Mouse (Mus musculus): ENCODE measurements at regions not wholly inside any gene's neighbourhood (a gene's known extent, or its start where the extent isn't known, plus 50 kb on each side); places are given as distances from the start of the nearest gene placed in this dataset.

DNA sequence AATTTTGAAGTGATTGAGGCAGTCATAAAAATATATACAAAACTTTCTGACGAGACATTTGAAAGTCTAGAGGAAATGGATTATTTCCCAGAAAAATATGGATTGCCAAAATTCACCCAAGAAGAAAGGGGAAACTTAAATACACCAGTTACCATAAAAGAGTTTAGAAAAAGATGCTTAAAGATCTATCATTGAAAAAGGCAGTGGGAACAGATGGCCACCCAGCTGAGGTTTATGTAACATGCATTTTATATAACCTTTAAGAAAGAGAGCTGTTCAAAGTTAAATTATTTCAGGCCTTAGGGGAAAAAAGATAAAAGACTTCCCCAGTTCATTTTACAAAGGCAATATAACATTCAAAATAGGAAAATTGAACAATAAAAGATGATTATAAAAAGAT lies 369.0 kb upstream of the Klf6 start:
- 53% methylated on average over 1 of the region's 1 CpGs for WGBS
- Histone ChIP-seq H3K27me3 (no peaks in the 10 kb centered on the region), H3K9ac (replicated peaks) (no peak overlapping the region), H3K9me3 (no peaks in the 10 kb centered on the region), H3K4me3 (replicated peaks) (no peak overlapping the region), H3K27ac (no peak overlapping the region), H3K4me1 (replicated peaks) (no peaks in the 10 kb centered on the region), H3K36me3 (no peaks in the 10 kb centered on the region), H3K4me2 (no peak overlapping the region)
- no peak for ATAC-seq (ENCODE audit: insufficient number of reproducible peaks, insufficient read depth, low FRiP score, low TSS enrichment, low read depth)

DNA sequence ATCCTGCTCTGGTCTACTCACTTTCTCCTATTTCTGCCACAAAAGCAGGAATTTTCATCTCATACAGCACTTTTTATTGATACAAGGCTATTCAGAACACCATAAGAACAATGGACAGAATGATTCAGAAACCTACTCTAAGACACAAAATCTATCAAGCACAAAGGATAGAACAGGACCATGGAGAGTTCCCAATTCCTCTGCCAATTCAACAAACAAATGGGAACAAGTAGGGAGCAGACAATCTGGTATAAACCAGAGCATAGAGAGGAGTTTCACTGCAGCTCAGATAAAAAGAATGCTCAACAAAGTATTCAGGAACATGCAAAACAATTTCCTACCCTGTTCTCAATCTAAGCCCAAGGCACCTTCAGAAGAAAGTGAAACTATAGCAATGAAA lies 363.7 kb upstream of the Klf6 start:
- Histone ChIP-seq H3K4me1 (replicated peaks) (no peaks in the 10 kb centered on the region), H3K27ac (no peak overlapping the region), H3K4me2 (no peak overlapping the region), H3K36me3 (no peaks in the 10 kb centered on the region), H3K9ac (replicated peaks) (no peak overlapping the region), H3K27me3 (no peaks in the 10 kb centered on the region), H3K4me3 (replicated peaks) (no peak overlapping the region), H3K9me3 (no peaks in the 10 kb centered on the region)
- ATAC-seq (ENCODE audit: insufficient number of reproducible peaks, insufficient read depth, low FRiP score, low TSS enrichment, low read depth), result no peak

DNA sequence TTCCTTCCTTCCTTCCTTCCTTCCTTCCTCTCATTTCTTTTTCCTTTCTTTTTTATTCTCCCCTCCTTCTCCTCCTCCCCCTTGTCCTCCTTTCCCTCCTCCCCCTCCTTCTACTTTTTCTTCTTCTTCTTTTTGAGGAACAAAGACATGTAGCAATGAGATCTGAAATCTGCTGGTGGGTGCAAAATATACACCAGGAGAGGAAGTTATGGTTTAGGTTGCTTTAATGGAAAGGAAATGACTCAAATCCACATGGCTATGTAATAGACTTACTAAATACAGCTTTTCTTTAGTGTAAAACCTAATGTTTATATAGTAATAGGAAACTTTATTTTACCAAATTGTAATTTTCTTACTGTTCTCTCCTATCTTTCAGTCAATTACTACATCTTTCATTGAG lies 349.5 kb upstream of the Klf6 start:
- H3K9ac ChIP-seq (replicated peaks), result no peak overlapping the region
- H3K27ac ChIP-seq, result no peak overlapping the region
- no peak for ATAC-seq (ENCODE audit: insufficient number of reproducible peaks, insufficient read depth, low FRiP score, low TSS enrichment, low read depth)
- no peak overlapping the region for H3K4me2 ChIP-seq
- H3K4me1 ChIP-seq (replicated peaks), result no peaks in the 10 kb centered on the region
- no peaks in the 10 kb centered on the region for H3K9me3 ChIP-seq
- no peaks in the 10 kb centered on the region for H3K36me3 ChIP-seq
- no peaks in the 10 kb centered on the region for H3K27me3 ChIP-seq
- H3K4me3 ChIP-seq (replicated peaks), result no peak overlapping the region

DNA sequence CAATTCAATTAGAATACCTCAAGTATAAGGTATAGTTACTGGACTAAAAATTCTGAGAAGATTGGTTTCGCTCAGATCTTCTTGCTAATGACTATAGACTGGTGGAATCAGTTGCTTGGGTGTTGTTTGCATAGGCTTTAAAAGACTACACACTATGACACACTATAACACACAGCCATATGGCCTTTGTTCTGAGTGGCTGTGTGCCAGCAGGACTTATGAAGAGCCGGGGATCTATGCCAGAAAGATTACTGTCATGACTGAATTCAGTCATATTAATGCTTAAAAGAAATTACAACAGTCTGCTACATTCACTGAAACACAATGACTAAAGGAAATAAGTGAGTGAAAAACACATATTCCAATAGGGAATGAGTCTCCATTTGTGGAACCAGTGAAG lies 345.7 kb upstream of the Klf6 start:
- Histone ChIP-seq H3K27me3 (no peaks in the 10 kb centered on the region), H3K27ac (no peak overlapping the region), H3K9ac (replicated peaks) (no peak overlapping the region), H3K4me1 (replicated peaks) (no peaks in the 10 kb centered on the region), H3K4me2 (no peak overlapping the region), H3K9me3 (no peaks in the 10 kb centered on the region), H3K4me3 (replicated peaks) (no peak overlapping the region), H3K36me3 (no peaks in the 10 kb centered on the region)
- 79% methylated on average over 2 of the region's 2 CpGs for WGBS
- ATAC-seq (ENCODE audit: insufficient number of reproducible peaks, insufficient read depth, low FRiP score, low TSS enrichment, low read depth), result no peak

DNA sequence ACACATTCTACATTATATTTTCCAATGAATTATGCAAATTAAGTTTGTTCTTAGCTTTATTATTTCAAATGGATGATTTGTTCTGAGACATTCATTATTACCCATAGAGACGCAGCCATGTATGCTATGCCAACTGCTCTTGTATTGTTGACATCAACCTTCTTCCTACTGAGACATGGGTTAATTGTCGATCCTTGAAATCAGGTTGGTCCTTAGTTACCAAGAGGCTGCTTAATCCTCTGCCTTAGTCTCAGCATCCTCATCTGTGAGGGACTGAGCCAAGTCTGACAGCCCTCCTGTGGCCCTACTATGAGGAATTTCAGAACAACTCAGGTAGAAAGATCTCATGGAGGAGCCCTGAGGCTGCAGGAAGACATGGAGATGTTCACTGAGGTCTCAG lies 345.2 kb upstream of the Klf6 start:
- no peak overlapping the region for H3K9ac ChIP-seq (replicated peaks)
- H3K27ac ChIP-seq, result no peak overlapping the region
- no peak for ATAC-seq (ENCODE audit: insufficient number of reproducible peaks, insufficient read depth, low FRiP score, low TSS enrichment, low read depth)
- H3K36me3 ChIP-seq, result no peaks in the 10 kb centered on the region
- WGBS, result 92% methylated on average over 2 of the region's 2 CpGs
- no peak overlapping the region for H3K4me2 ChIP-seq
- no peaks in the 10 kb centered on the region for H3K4me1 ChIP-seq (replicated peaks)
- no peaks in the 10 kb centered on the region for H3K9me3 ChIP-seq
- H3K4me3 ChIP-seq (replicated peaks), result no peak overlapping the region
- H3K27me3 ChIP-seq, result no peaks in the 10 kb centered on the region

DNA sequence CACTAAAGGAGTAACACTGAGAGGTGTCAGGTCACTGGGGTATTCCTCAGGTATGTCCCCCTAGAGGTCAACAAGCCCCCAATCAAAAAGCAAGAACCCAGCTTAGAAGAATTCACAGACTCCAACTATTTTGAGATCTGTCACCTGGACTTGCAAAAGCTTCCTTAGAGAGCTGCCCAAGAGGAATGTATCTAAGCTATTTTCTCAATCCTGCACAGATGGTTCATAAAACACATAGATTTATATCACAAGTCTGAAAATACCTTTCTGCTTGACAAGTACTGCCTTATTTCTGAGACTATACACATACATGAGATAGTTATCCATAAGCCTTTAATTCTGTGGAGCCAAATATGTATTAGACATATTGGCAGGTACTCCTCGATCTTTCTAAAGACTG lies 342.1 kb upstream of the Klf6 start:
- H3K27ac ChIP-seq, result no peak overlapping the region
- 79% methylated on average over 1 of the region's 1 CpGs for WGBS
- H3K27me3 ChIP-seq, result no peaks in the 10 kb centered on the region
- no peaks in the 10 kb centered on the region for H3K9me3 ChIP-seq
- no peak for ATAC-seq (ENCODE audit: insufficient number of reproducible peaks, insufficient read depth, low FRiP score, low TSS enrichment, low read depth)
- H3K4me3 ChIP-seq (replicated peaks), result no peak overlapping the region
- H3K4me2 ChIP-seq, result no peak overlapping the region
- no peaks in the 10 kb centered on the region for H3K36me3 ChIP-seq
- H3K9ac ChIP-seq (replicated peaks), result no peak overlapping the region
- no peaks in the 10 kb centered on the region for H3K4me1 ChIP-seq (replicated peaks)

DNA sequence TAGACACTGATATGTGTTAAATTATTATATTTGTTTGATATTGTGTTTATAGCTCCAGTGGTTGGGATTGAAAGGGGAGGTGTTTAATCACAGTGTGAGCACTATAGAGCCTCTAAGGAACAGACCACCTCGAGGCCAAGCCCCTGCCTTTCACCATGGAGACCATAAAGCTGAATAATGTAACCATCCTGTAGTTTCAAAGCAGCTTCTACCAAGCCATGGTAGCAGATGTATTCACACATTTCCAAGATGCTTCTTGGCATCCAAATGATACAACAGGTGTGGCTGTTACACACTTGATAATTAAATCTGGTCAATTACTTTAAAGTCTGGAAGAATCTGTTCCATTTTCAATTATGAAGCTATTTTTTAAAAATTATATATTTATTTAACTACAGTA lies 341.7 kb upstream of the Klf6 start:
- Histone ChIP-seq H3K4me1 (replicated peaks) (no peaks in the 10 kb centered on the region), H3K4me3 (replicated peaks) (no peak overlapping the region), H3K36me3 (no peaks in the 10 kb centered on the region), H3K9me3 (no peaks in the 10 kb centered on the region), H3K27ac (no peak overlapping the region), H3K4me2 (no peak overlapping the region), H3K27me3 (no peaks in the 10 kb centered on the region), H3K9ac (replicated peaks) (no peak overlapping the region)
- 61% methylated on average over 1 of the region's 1 CpGs for WGBS
- ATAC-seq (ENCODE audit: insufficient number of reproducible peaks, insufficient read depth, low FRiP score, low TSS enrichment, low read depth), result no peak

DNA sequence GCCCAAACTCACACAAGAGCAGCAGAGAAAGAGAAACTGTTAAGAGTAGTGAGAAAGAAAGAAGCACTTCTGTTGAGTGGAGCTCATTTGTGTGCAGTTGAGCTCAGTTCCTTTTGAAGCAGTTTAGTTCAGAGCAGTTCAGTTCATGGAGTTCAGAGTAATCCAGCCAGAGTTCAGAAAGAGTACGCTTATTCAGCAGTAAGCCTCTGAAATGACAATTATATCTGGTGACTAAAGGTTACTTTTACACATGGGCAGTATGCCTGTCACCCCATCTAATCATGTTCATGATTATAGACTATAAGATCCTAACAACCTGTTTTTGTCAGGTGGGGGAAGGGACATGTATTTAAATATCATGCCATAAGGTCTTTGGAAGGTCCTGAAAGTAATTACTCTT lies 333.9 kb upstream of the Klf6 start:
- WGBS, result 89% methylated on average over 1 of the region's 1 CpGs
- no peak for ATAC-seq (ENCODE audit: insufficient number of reproducible peaks, insufficient read depth, low FRiP score, low TSS enrichment, low read depth)

DNA sequence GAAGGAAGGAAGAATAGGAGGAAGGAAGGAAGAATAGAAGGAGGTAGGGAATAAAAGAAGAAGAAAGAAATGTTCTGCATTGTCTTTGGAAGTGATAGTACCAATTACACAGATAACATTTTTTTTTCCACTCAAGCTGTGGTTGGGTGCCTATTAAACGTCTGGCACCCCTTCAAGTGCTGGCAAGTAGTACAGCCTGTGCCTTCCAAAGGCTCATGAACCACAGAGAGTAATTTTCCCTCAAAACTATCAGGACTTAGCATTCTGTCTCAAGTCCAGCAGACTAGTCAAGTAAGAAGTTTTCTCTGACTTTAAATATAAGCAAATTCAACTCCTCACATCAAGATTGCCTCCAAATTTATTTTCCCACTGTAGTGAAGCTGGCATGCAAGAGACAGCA lies 321.0 kb upstream of the Klf6 start:
- H3K4me2 ChIP-seq, result no peak overlapping the region
- H3K27me3 ChIP-seq, result no peaks in the 10 kb centered on the region
- no peak overlapping the region for H3K4me3 ChIP-seq (replicated peaks)
- H3K27ac ChIP-seq, result no peak overlapping the region
- H3K9me3 ChIP-seq, result no peaks in the 10 kb centered on the region
- no peaks in the 10 kb centered on the region for H3K4me1 ChIP-seq (replicated peaks)
- no peaks in the 10 kb centered on the region for H3K36me3 ChIP-seq
- no peak for ATAC-seq (ENCODE audit: insufficient number of reproducible peaks, insufficient read depth, low FRiP score, low TSS enrichment, low read depth)
- 41% methylated on average over 1 of the region's 1 CpGs for WGBS
- no peak overlapping the region for H3K9ac ChIP-seq (replicated peaks)

More for the DNA sequence above, 333.9 kb upstream of the Klf6 start:
- H3K27me3 ChIP-seq, result no peaks in the 10 kb centered on the region
- no peaks in the 10 kb centered on the region for H3K9me3 ChIP-seq
- H3K4me3 ChIP-seq (replicated peaks), result no peak overlapping the region
- H3K9ac ChIP-seq (replicated peaks), result no peak overlapping the region
- H3K27ac ChIP-seq, result no peak overlapping the region
- no peaks in the 10 kb centered on the region for H3K4me1 ChIP-seq (replicated peaks)
- H3K4me2 ChIP-seq, result no peak overlapping the region
- H3K36me3 ChIP-seq, result no peaks in the 10 kb centered on the region

DNA sequence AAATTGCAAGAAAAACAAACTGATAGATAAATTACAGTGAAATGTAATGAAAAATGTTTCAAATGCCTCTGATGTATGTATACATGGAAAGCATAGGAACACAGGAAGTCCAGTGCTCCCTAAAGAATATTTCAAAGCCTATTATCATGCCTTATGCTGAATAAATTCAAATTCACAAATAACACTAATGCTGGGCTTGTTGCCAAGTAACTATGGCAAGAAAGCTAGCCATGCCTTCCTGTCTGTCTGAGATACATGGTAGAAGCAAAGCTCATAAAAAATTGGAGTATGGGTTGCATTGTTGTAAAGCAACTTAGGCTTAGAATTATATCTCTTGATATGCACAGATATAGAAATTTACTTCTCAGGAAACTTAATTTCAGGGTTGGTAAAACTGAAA lies 315.8 kb upstream of the Klf6 start:
- no peak for ATAC-seq (ENCODE audit: insufficient number of reproducible peaks, insufficient read depth, low FRiP score, low TSS enrichment, low read depth)
- H3K4me1 ChIP-seq (replicated peaks), result 0 out of 2 replicates have a peak, but pooled peaks cover 3% of the 10 kb centered on the region
- no peaks in the 10 kb centered on the region for H3K27me3 ChIP-seq
- H3K4me3 ChIP-seq (replicated peaks), result no peak overlapping the region
- H3K4me2 ChIP-seq, result no peak overlapping the region
- H3K27ac ChIP-seq, result no peak overlapping the region
- no peaks in the 10 kb centered on the region for H3K36me3 ChIP-seq
- no peaks in the 10 kb centered on the region for H3K9me3 ChIP-seq
- H3K9ac ChIP-seq (replicated peaks), result no peak overlapping the region

DNA sequence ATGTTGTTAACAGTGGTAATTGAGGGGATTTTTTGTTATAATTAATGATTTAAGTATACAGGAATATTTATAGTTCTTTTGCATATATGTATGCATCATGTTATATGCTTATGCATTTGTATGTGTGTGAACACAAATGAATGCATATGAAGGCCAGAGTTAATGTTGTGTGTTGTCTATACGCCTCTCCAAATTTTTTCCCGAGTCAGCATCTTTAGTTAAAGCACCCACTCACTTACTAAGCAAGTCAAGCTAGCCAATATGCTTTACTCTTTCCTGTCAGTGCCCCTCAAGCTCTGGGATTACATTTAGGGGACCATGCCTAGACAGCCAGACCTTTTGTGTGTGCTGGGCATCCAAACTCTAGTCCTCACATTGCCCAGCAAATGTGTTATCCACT lies 315.3 kb upstream of the Klf6 start:
- H3K27ac ChIP-seq, result no peak overlapping the region
- whole genome bisulfite sequencing, result 91% methylated on average over 2 of the region's 2 CpGs
- no peaks in the 10 kb centered on the region for H3K36me3 ChIP-seq
- ATAC-seq (ENCODE audit: insufficient number of reproducible peaks, insufficient read depth, low FRiP score, low TSS enrichment, low read depth), result no peak
- 0 out of 2 replicates have a peak, but pooled peaks cover 3% of the 10 kb centered on the region for H3K4me1 ChIP-seq (replicated peaks)
- H3K4me2 ChIP-seq, result no peak overlapping the region
- no peak overlapping the region for H3K9ac ChIP-seq (replicated peaks)
- H3K9me3 ChIP-seq, result no peaks in the 10 kb centered on the region
- H3K4me3 ChIP-seq (replicated peaks), result no peak overlapping the region
- no peaks in the 10 kb centered on the region for H3K27me3 ChIP-seq

DNA sequence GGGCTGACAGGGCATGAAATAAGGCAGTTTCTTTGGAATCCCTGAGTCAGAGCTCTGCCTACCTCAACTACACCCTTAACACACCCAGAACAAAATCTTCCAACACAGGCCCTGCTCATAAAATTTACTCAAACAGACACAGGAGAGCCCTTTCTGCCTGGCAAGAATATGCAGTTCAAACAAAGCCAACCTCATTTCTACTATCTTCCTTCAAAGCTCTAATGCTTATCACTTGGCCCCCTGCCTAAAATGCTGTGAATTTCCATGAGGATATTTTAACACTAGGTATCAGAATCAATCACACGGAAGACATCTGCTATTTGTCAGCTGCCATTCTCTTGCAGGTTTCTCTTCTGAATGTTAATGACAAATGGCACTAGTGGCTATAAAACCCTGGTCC lies 314.3 kb upstream of the Klf6 start:
- no peaks in the 10 kb centered on the region for H3K36me3 ChIP-seq
- WGBS, result 58% methylated on average over 1 of the region's 1 CpGs
- no peaks in the 10 kb centered on the region for H3K27me3 ChIP-seq
- H3K4me1 ChIP-seq (replicated peaks), result 0 out of 2 replicates have a peak, but pooled peaks cover 3% of the 10 kb centered on the region
- ATAC-seq (ENCODE audit: insufficient number of reproducible peaks, insufficient read depth, low FRiP score, low TSS enrichment, low read depth), result no peak
- no peaks in the 10 kb centered on the region for H3K9me3 ChIP-seq
- no peak overlapping the region for H3K27ac ChIP-seq
- H3K4me3 ChIP-seq (replicated peaks), result no peak overlapping the region
- no peak overlapping the region for H3K4me2 ChIP-seq
- H3K9ac ChIP-seq (replicated peaks), result no peak overlapping the region
